Mouse (Mus musculus): ENCODE results near the gene Polr3b. TPM values are rescaled to one million over a fixed set of nuclear protein-coding genes. Genes with fewer than 3 reads are reported as not detected.
A peak's percentile ranks its signal among the peaks of the same experiment; 100 is the strongest.

Polr3b gene
- polyA plus RNA-seq (2012), result 0.27 and 0.47 TPM in 2 replicates

DNA sequence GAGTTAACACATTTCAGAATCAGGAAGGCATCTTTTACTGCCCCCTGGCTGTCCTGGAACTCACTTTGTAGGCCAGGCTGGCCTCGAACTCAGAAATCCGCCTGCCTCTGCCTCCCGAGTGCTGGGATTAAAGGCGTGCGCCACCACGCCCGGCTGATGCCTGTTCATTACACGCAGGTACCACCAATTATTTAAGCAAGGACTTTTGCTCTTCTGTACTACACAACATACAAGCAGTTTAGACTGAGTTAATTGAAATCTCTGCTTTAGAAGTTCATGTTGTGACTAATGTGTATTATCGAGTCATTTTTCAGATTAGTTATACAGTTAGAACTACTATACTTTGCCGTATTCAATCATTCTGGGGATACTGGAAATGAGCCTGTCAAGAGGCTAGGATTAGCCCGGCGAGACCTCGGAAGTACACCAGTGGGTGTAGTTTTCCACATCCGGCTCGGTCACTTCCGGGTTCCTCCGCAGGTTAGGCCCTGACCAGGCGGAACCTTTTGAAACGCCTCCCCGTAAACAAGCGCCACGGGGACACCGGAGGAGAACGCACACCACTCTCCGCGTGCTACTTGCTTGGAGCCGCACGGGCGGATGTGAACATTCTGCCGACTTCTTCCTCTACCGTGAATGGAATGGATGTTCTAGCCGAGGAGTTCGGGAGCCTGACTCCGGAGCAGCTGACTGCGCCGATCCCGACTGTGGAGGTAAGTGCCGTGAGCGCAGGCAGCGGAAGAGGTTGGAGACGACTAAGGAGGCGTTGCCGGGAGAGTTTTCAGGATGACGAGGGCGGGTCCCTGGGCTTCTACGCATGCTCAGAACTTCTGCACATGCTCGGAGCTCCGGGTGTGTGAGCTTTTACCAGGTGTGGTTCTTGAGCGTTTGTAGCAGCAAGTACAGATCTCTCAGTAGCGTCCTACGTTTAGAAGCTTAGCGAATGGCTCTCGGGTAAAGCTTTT, at the start of gene Polr3b:
TSS of gene Polr3b (plus strand) at position 467 of the 965 bp plus-strand sequence.
- H3K27me3 ChIP-seq (ENCODE audit: control insufficient read depth), result no peaks in the 10 kb centered on the region
- no peak for TF ChIP-seq TAL1 (IDR thresholded peaks at IDR 0.05; ENCODE audit: low read length)
- TF ChIP-seq GATA1 (IDR thresholded peaks at IDR 0.05; ENCODE audit: low read length), result no peak
- peaks cover 30% of the 10 kb centered on the region for H3K4me1 ChIP-seq (ENCODE audit: control insufficient read depth)
- peak within 1 kb of the TSS; percentile 77 for H3K4me3 ChIP-seq (replicated peaks)
- H3K9me3 ChIP-seq (ENCODE audit: control insufficient read depth, low read length), result no peaks in the 10 kb centered on the region
- H3K36me3 ChIP-seq (ENCODE audit: control insufficient read depth), result peaks cover 7% of the 10 kb centered on the region

DNA sequence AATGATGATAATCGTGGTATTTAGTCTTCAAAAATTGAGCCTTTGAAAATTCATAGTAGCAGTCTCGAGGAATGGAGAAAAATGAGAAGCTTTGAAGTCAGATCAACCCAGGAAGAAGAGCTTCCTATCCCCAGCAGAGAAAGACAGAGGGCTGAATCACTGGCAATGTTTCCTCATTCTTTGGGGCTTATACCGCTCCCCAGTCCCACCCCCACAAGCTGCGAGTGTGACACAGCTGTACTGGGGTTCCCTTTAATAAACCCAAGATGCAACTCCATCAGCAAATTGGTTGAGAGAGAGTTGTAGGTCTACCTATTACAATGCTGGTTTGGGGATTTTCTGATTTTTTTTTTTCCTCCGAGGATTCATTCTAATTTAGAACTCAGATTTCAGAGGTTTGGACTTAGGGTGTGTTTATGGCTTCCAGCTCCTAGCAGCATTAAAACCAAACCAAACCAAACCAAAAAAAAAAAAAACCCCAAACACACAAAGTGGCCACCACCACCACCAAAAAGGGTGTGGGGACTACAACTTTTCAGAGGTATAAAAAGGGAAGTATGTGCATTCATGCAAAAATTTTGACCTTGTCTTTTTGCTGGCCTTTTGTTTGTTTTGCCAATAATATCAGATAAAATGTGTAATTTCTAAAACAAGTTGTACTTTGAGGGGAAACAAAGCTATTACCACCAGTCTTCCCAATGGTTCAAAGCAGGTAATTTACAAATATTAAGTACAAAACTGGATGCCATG, 48.2 kb upstream of the Polr3b start:
- TF ChIP-seq GATA1 (IDR thresholded peaks at IDR 0.05; ENCODE audit: low read length), result no peak
- no peak for TF ChIP-seq TAL1 (IDR thresholded peaks at IDR 0.05; ENCODE audit: low read length)
- no peaks in the 10 kb centered on the region for H3K9me3 ChIP-seq (ENCODE audit: control insufficient read depth, low read length)
- peaks cover 28% of the 10 kb centered on the region for H3K27me3 ChIP-seq (ENCODE audit: control insufficient read depth)
- H3K36me3 ChIP-seq (ENCODE audit: control insufficient read depth), result peaks cover 2% of the 10 kb centered on the region
- peaks cover 59% of the 10 kb centered on the region for H3K4me1 ChIP-seq (ENCODE audit: control insufficient read depth)
- H3K4me3 ChIP-seq (replicated peaks), result no peak overlapping the region

DNA sequence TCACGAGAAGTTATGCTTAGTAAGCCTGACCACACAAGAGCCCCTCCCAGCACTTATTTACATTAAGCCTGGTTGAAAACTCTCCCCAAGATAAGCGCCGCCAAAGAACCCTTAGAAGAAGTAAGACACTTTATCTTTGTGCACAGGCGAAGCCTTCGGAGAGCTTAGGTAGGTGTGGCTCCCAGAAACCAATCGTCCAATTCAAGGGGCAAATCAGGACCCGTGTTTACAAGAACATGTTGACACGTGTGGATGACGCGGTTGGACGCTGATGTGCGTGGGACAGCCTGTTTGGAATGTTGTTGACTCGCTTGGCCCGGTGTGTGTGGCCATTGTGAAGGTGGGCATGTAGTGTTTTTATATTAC, 46.1 kb upstream of the Polr3b start:
- TF ChIP-seq TAL1 (IDR thresholded peaks at IDR 0.05; ENCODE audit: low read length) (peak; percentile 84), GATA1 (IDR thresholded peaks at IDR 0.05; ENCODE audit: low read length) (peak; percentile 97)
- Histone ChIP-seq H3K4me3 (replicated peaks) (peak overlapping the region; percentile 86), H3K27me3 (ENCODE audit: control insufficient read depth) (peaks cover 25% of the 10 kb centered on the region), H3K4me1 (ENCODE audit: control insufficient read depth) (peaks cover 72% of the 10 kb centered on the region), H3K36me3 (ENCODE audit: control insufficient read depth) (peaks cover 2% of the 10 kb centered on the region), H3K9me3 (ENCODE audit: control insufficient read depth, low read length) (no peaks in the 10 kb centered on the region)

- Histone ChIP-seq H3K9me3 (ENCODE audit: control insufficient read depth, low read length) (no peaks in the 10 kb centered on the region), H3K4me3 (replicated peaks) (peak within 1 kb of the TSS; percentile 86), H3K36me3 (ENCODE audit: control insufficient read depth) (peaks cover 2% of the 10 kb centered on the region), H3K27me3 (ENCODE audit: control insufficient read depth) (peaks cover 23% of the 10 kb centered on the region), H3K4me1 (ENCODE audit: control insufficient read depth) (peaks cover 74% of the 10 kb centered on the region)
- TF ChIP-seq GATA1 (IDR thresholded peaks at IDR 0.05; ENCODE audit: low read length) (no peak), TAL1 (IDR thresholded peaks at IDR 0.05; ENCODE audit: low read length) (no peak)
These were observed 45.6 kb upstream of the Polr3b start, which contains the start of gene Tcp11l2 for GRCm38 (mm10) chr10:84576395-84577070. Tcp11l2 (plus strand) TSS chr10:84576626.

DNA sequence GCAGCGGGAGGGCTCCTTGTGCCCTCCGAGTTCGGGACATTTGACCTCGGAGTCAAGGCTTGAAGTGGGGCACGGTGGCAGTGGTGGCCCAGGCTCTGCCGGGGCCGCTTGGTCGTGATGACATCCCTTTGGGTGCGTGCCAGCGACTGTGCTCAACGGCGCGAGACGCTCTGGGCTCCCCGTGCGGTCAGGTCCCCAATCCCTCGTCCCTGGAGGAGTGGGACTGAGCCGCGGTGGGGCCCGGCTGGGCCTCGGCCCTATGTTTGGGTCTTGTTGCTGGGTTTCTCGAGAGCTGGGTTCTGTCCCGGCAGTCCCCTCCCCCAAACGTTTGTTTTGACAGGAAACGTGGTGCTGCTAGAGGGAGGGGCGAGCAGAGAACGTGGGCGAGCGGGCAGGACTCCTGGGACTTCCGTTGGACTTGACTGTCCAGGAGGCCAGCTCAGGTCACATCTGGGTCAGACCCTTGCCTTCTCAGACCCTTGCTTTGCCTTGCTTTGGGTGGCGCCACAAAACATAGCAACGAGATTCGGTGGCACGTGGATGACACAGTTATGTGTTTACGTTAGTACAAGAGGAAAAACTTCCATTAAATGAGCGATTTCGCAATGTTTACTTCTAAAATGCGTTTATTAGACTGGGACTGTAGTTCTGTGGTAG, 44.9 kb upstream of the Polr3b start:
- Histone ChIP-seq H3K27me3 (ENCODE audit: control insufficient read depth) (peaks cover 19% of the 10 kb centered on the region), H3K4me1 (ENCODE audit: control insufficient read depth) (peaks cover 72% of the 10 kb centered on the region), H3K36me3 (ENCODE audit: control insufficient read depth) (peaks cover 2% of the 10 kb centered on the region), H3K4me3 (replicated peaks) (peak overlapping the region; percentile 86), H3K9me3 (ENCODE audit: control insufficient read depth, low read length) (no peaks in the 10 kb centered on the region)
- no peak for TF ChIP-seq TAL1 (IDR thresholded peaks at IDR 0.05; ENCODE audit: low read length)
- no peak for TF ChIP-seq GATA1 (IDR thresholded peaks at IDR 0.05; ENCODE audit: low read length)

DNA sequence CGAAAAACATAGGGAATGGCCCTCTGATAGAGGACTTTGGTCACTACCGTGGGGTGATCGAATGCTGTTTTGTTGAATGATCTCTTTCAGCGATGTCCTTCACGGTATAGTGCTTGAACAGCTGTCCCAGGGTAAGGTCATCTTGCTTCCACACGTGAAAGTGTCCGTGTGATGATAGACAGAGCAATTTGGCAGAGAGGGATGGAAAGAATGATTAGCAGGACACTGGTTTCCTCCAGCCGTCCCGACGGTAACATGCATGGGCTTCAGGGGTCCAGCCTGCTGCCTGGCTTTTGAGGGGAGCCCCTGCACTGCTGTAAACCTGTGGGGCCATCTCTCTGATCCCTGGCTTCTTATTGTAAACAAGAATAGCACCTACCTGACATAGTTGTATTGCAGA, 43.4 kb upstream of the Polr3b start:
- Histone ChIP-seq H3K36me3 (ENCODE audit: control insufficient read depth) (peaks cover 2% of the 10 kb centered on the region), H3K4me1 (ENCODE audit: control insufficient read depth) (peaks cover 63% of the 10 kb centered on the region), H3K9me3 (ENCODE audit: control insufficient read depth, low read length) (no peaks in the 10 kb centered on the region), H3K4me3 (replicated peaks) (peak overlapping the region; percentile 86), H3K27me3 (ENCODE audit: control insufficient read depth) (peaks cover 17% of the 10 kb centered on the region)
- TF ChIP-seq TAL1 (IDR thresholded peaks at IDR 0.05; ENCODE audit: low read length) (no peak), GATA1 (IDR thresholded peaks at IDR 0.05; ENCODE audit: low read length) (no peak)

- Histone ChIP-seq H3K4me1 (ENCODE audit: control insufficient read depth) (peaks cover 57% of the 10 kb centered on the region), H3K36me3 (ENCODE audit: control insufficient read depth) (peaks cover 2% of the 10 kb centered on the region), H3K4me3 (replicated peaks) (peak overlapping the region; percentile 86), H3K9me3 (ENCODE audit: control insufficient read depth, low read length) (no peaks in the 10 kb centered on the region), H3K27me3 (ENCODE audit: control insufficient read depth) (peaks cover 17% of the 10 kb centered on the region)
- TF ChIP-seq TAL1 (IDR thresholded peaks at IDR 0.05; ENCODE audit: low read length), result no peak
- TF ChIP-seq GATA1 (IDR thresholded peaks at IDR 0.05; ENCODE audit: low read length), result no peak
These were observed 42.6 kb upstream of the Polr3b start for GRCm38 (mm10) chr10:84579527-84579926.

DNA sequence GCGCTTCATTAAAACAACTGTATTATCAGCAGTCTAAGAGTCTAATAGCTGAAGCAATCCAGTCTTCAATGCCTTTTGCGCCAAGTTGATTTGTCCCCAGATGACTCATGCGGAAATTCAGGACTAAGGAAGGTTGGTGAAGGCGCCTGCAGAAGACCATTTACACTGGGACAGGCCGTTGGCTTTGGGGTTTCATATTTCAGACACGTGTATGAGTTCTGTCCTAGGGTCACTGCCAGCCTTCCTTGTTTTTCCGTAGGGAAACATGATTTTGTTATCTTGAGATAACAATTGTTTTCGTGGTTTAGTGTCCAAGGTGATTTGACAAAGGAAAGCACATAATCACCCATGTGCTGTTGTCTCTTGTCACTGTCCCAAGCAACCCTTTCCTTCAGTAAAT, 40.9 kb upstream of the Polr3b start:
- no peak overlapping the region for H3K4me3 ChIP-seq (replicated peaks)
- H3K9me3 ChIP-seq (ENCODE audit: control insufficient read depth, low read length), result no peaks in the 10 kb centered on the region
- peaks cover 11% of the 10 kb centered on the region for H3K36me3 ChIP-seq (ENCODE audit: control insufficient read depth)
- TF ChIP-seq GATA1 (IDR thresholded peaks at IDR 0.05; ENCODE audit: low read length), result no peak
- TF ChIP-seq TAL1 (IDR thresholded peaks at IDR 0.05; ENCODE audit: low read length), result no peak
- peaks cover 21% of the 10 kb centered on the region for H3K27me3 ChIP-seq (ENCODE audit: control insufficient read depth)
- H3K4me1 ChIP-seq (ENCODE audit: control insufficient read depth), result peaks cover 45% of the 10 kb centered on the region
